Mouse (Mus musculus) hindbrain, embryonic 13.5 days (tissue): ENCODE data around the gene Zfp619. TPM values are rescaled to one million over a fixed set of nuclear protein-coding genes. Genes with fewer than 3 reads are reported as not detected.

Experiments used
- polyA plus RNA-seq: library from polyadenylated mRNA; unstranded; fragments of >200 nt; fragmentation: Nextera tagmentation; extraction: Ambion mirVana; gene quantifications from 2 replicates; pipeline ENCODE4 v1.2.1, GENCODE M21; 2015

Gene Zfp619
- polyA plus RNA-seq, 1 experiment from 2014 or later: 2.9 TPM

Other genes starting within 250 kb of the Zfp619 start
- not detected in 2 replicates for gene Gm5114, start 104.6 kb upstream of the Zfp619 start, polyA plus RNA-seq